Mouse (Mus musculus): ENCODE data around the gene Slc35e1.

DNA sequence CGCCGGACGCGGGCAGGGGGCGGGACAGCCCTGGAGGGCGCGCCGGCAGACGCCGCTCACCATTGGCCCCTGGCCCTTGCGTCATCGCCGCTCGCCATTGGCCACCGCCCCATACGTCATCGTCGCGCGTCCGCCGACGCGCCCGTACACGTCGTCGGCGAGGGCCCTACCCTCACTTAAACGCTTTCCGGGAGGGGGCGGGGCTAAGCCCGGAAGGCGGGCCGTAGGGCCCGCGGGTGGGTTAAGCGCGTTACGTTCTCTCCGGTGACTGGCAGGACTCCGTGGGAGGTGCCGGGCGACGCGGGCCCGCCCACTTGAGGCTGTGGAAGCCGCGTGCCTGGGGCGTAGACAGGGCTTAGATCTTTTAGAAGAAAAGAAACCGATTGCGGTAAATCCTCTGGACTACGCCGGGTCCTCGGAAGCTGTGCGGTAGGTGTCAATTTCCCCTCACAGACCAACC lies 238 bp upstream of the Slc35e1 start:
- TF ChIP-seq CTCF (IDR thresholded peaks at IDR 0.05; ENCODE audit: low read depth, low read length): no peak
- TF ChIP-seq POLR2A (IDR thresholded peaks at IDR 0.05; ENCODE audit: insufficient read depth, low read length): no peak
